Mouse (Mus musculus): Measurements from ENCODE around the gene Emid1. TPM values are rescaled to one million over a fixed set of nuclear protein-coding genes. Genes with fewer than 3 reads are reported as not detected.

Emid1 gene
- total and polyA plus RNA-seq, 3 experiments = not detected

GRCm38 (mm10) chr11:5125713-5126112 is 26.3 kb downstream of the Emid1 start:
- DNase-seq (ENCODE audit: extremely low read depth) = no peak
- Histone ChIP-seq H3K79me2 (replicated peaks; ENCODE audit: control insufficient read depth, extremely low read depth, insufficient read depth, poor library complexity, severe bottlenecking) (no peaks in the 10 kb centered on the region), H3K4me3 (replicated peaks in 1 of 3; ENCODE audit: low read depth in 2 of 3, low read length in 2 of 3, poor library complexity in 1 of 3) (no peak overlapping the region), H3K27me3 (replicated peaks) (peaks cover 41% of the 10 kb centered on the region), H3K4me2 (ENCODE audit: insufficient read depth, low read depth, poor library complexity, severe bottlenecking) (no peak overlapping the region), H3K9ac (ENCODE audit: insufficient read depth, low read depth) (no peak overlapping the region), H3K9me3 (replicated peaks; ENCODE audit: low read length) (peaks cover 7% of the 10 kb centered on the region), H3K4me1 (ENCODE audit: control insufficient read depth in 1 of 2, insufficient read depth in 2 of 2) (peaks cover 3 to 10% of the 10 kb centered on the region in 2 experiments), H3K36me3 (replicated peaks in 1 of 2; ENCODE audit: control insufficient read depth in 1 of 2, insufficient read depth in 1 of 2, low read length in 1 of 2) (no peaks in the 10 kb centered on the region), H3K27ac (ENCODE audit: insufficient read depth, low read depth) (no peak overlapping the region)
- TF ChIP-seq MXI1 (IDR thresholded peaks at IDR 0.05; ENCODE audit: low read depth, low read length) (no peak), ETS1 (conservative IDR thresholded peaks at IDR 0.05; ENCODE audit: low read depth, low read length) (no peak), NRF1 (IDR thresholded peaks at IDR 0.05; ENCODE audit: low read depth, low read length) (no peak), ZMIZ1 (IDR thresholded peaks at IDR 0.05; ENCODE audit: low read depth, low read length) (no peak), HCFC1 (IDR thresholded peaks at IDR 0.05; ENCODE audit: low read depth, low read length) (no peak), MYC (IDR thresholded peaks at IDR 0.05; ENCODE audit: low read depth, low read length) (no peak), POLR2A (IDR thresholded peaks at IDR 0.05; ENCODE audit: low read depth, low read length) (no peak), EP300 (IDR thresholded peaks at IDR 0.05; ENCODE audit: low read length) (no peak), JUN (IDR thresholded peaks at IDR 0.05; ENCODE audit: insufficient read depth, low read depth, low read length) (no peak), USF2 (conservative IDR thresholded peaks at IDR 0.05; ENCODE audit: low read depth, low read length) (no peak), SIN3A (IDR thresholded peaks at IDR 0.05; ENCODE audit: low read length) (no peak)
- in situ Hi-C loops (cut with MboI; ENCODE audit: low pct_ligation_motif_present, low pct_unique_long_range_greater_than_20kb, low sequenced_read_pairs) = no loop called here
- dilution Hi-C loops (cut with MboI; ENCODE audit: extremely low pct_ligation_motif_present, extremely low pct_unique_long_range_greater_than_20kb, low sequenced_read_pairs) = no loop called here

GRCm38 (mm10) chr11:5114931-5115581 is 37.0 kb downstream of the Emid1 start:
- in situ Hi-C loops (cut with MboI; ENCODE audit: low pct_ligation_motif_present, low pct_unique_long_range_greater_than_20kb, low sequenced_read_pairs) = loop anchor here (5.0 to 10.0 kb wide), 2 partner anchors 167 to 350 kb away; no protein-coding TSS in a partner anchor
- Histone ChIP-seq H3K4me3 (replicated peaks in 1 of 3; ENCODE audit: low read depth in 2 of 3, low read length in 2 of 3, poor library complexity in 1 of 3) (peak overlapping the region in 2 of 3 experiments; percentile 5 to 26), H3K36me3 (replicated peaks in 1 of 2; ENCODE audit: control insufficient read depth in 1 of 2, insufficient read depth in 1 of 2, low read length in 1 of 2) (no peaks in the 10 kb centered on the region), H3K27me3 (replicated peaks) (peaks cover 60% of the 10 kb centered on the region), H3K4me1 (ENCODE audit: control insufficient read depth in 1 of 2, insufficient read depth in 2 of 2) (peaks cover 4 to 26% of the 10 kb centered on the region in 2 experiments), H3K9ac (ENCODE audit: insufficient read depth, low read depth) (no peak overlapping the region), H3K9me3 (replicated peaks; ENCODE audit: low read length) (no peaks in the 10 kb centered on the region), H3K79me2 (replicated peaks; ENCODE audit: control insufficient read depth, extremely low read depth, insufficient read depth, poor library complexity, severe bottlenecking) (no peaks in the 10 kb centered on the region), H3K27ac (ENCODE audit: insufficient read depth, low read depth) (no peak overlapping the region), H3K4me2 (ENCODE audit: insufficient read depth, low read depth, poor library complexity, severe bottlenecking) (no peak overlapping the region)
- TF ChIP-seq CHD2 (IDR thresholded peaks at IDR 0.05; ENCODE audit: low read length) (no peak), CTCF (conservative IDR thresholded peaks at IDR 0.05 in 1 of 2, IDR thresholded peaks at IDR 0.05 in 1 of 2; ENCODE audit: low read depth in 2 of 2, low read length in 2 of 2) (peak; percentile 100), KAT2A (IDR thresholded peaks at IDR 0.05; ENCODE audit: insufficient replicate concordance, low read length) (no peak), ZMIZ1 (IDR thresholded peaks at IDR 0.05; ENCODE audit: low read depth, low read length) (no peak), SMC3 (IDR thresholded peaks at IDR 0.05; ENCODE audit: low read depth, low read length) (peak; percentile 96), ZC3H11A (IDR thresholded peaks at IDR 0.05; ENCODE audit: low read depth, low read length) (peak; percentile 22; the same call in 1 of the 2 replicates), E2F4 (IDR thresholded peaks at IDR 0.05; ENCODE audit: insufficient replicate concordance, low read depth, low read length) (no peak), RAD21 (IDR thresholded peaks at IDR 0.05; ENCODE audit: low read depth, low read length) (peak; percentile 99), MAFK (IDR thresholded peaks at IDR 0.05; ENCODE audit: insufficient replicate concordance, low read length) (no peak), NELFE (IDR thresholded peaks at IDR 0.05; ENCODE audit: low read depth, low read length) (peak; percentile 83; the same call in 1 of the 2 replicates), PAX5 (IDR thresholded peaks at IDR 0.05; ENCODE audit: low read length) (no peak)
- dilution Hi-C loops (cut with MboI; ENCODE audit: extremely low pct_ligation_motif_present, extremely low pct_unique_long_range_greater_than_20kb, low sequenced_read_pairs) = no loop called here
- DNase-seq (ENCODE audit: extremely low read depth) = peak; percentile 96
